Mouse (Mus musculus): Measurements from ENCODE around the gene Nr1i2.
"Not testable (repeated sequence)": the region's sequence is repeated elsewhere in the genome, so short reads cannot be mapped to it uniquely, and the experiment has no call there.

The Nr1i2 gene

GRCm38 (mm10) chr16:38294685-38295348 is at the start of gene Nr1i2:
Nr1i2 (minus strand) TSS chr16:38294824.
- no peak for DNase-seq (ENCODE audit: low spot score)

GRCm38 (mm10) chr16:38341396-38342324 is 47.0 kb upstream of the Nr1i2 start, which contains the start of gene Maats1:
Maats1 (minus strand) TSS chr16:38342143.
- peak; percentile 26 for DNase-seq (ENCODE audit: low spot score)

GRCm38 (mm10) chr16:38338077-38338476 is 43.5 kb upstream of the Nr1i2 start:
- DNase-seq (ENCODE audit: low spot score), result not testable (repeated sequence)

GRCm38 (mm10) chr16:38334431-38334830 is 39.8 kb upstream of the Nr1i2 start:
- no peak for DNase-seq (ENCODE audit: low spot score)

GRCm38 (mm10) chr16:38329340-38329739 is 34.7 kb upstream of the Nr1i2 start:
- no peak for DNase-seq (ENCODE audit: low spot score)

- DNase-seq (ENCODE audit: low spot score), result no peak
Observed at GRCm38 (mm10) chr16:38326778-38327397, 32.3 kb upstream of the Nr1i2 start.

GRCm38 (mm10) chr16:38324311-38324710 is 29.7 kb upstream of the Nr1i2 start:
- DNase-seq (ENCODE audit: low spot score), result no peak

- no peak for DNase-seq (ENCODE audit: low spot score)
Observed at GRCm38 (mm10) chr16:38321452-38321935, 26.9 kb upstream of the Nr1i2 start.

GRCm38 (mm10) chr16:38319087-38319486 is 24.5 kb upstream of the Nr1i2 start:
- no peak for DNase-seq (ENCODE audit: low spot score)

GRCm38 (mm10) chr16:38318492-38318891 is 23.9 kb upstream of the Nr1i2 start:
- no peak for DNase-seq (ENCODE audit: low spot score)

- DNase-seq (ENCODE audit: low spot score), result no peak
Observed at GRCm38 (mm10) chr16:38308195-38308594, 13.6 kb upstream of the Nr1i2 start.

GRCm38 (mm10) chr16:38307651-38308050 is 13.0 kb upstream of the Nr1i2 start:
- no peak for DNase-seq (ENCODE audit: low spot score)

- DNase-seq (ENCODE audit: low spot score), result no peak
Observed at GRCm38 (mm10) chr16:38307221-38307605, 12.6 kb upstream of the Nr1i2 start.

GRCm38 (mm10) chr16:38306571-38307220 is 12.1 kb upstream of the Nr1i2 start:
- DNase-seq (ENCODE audit: low spot score), result no peak

- no peak for DNase-seq (ENCODE audit: low spot score)
Observed at GRCm38 (mm10) chr16:38304460-38305194, 10.0 kb upstream of the Nr1i2 start.

- no peak for DNase-seq (ENCODE audit: low spot score)
Observed at GRCm38 (mm10) chr16:38302367-38302766, 7.7 kb upstream of the Nr1i2 start.

GRCm38 (mm10) chr16:38298410-38298809 is 3.8 kb upstream of the Nr1i2 start:
- no peak for DNase-seq (ENCODE audit: low spot score)

GRCm38 (mm10) chr16:38295349-38295930 is 816 bp upstream of the Nr1i2 start:
- no peak for DNase-seq (ENCODE audit: low spot score)

- no peak for DNase-seq (ENCODE audit: low spot score)
Observed at GRCm38 (mm10) chr16:38290151-38290550, 4.5 kb downstream of the Nr1i2 start.

GRCm38 (mm10) chr16:38288851-38289250 is 5.8 kb downstream of the Nr1i2 start:
- no peak for DNase-seq (ENCODE audit: low spot score)

GRCm38 (mm10) chr16:38287762-38288161 is 6.9 kb downstream of the Nr1i2 start:
- DNase-seq (ENCODE audit: low spot score), result no peak

All from ovary, postnatal 10 days (tissue).